19 mouse cellular contexts compared by ENCODE assay signal in the genomic region with DNA sequence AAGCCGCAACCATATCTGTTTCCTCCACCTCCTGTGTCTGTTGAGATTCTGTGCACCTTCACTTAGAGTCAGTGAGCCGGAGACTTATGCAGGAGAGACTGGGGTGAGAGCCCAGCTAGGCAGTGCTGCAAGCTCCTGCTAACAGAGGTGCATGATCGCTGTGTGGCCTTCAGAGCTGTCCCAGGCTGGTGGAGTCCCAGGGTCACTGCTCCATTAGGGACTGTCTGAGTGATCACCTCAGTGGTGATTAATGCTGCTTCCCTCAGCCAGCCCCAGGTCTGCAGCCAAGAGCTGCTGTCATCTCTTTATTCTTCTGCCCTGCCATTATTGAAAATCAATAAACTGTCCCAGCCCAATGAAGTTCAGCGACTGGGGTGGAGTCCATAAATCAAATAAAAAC.
DNase-seq lines count a peak whose midpoint lies in the region; ATAC-seq lines count a peak whose summit lies in the region.
"Had no signal": no experiment of that assay in that cellular context is flagged by ENCODE, and none has a peak within 500 bp of the region (broad histone marks: within the 10 kb centered on the region; RNA-seq: fewer than 3 reads in every experiment).

No protein-coding gene starts in this region.

- H3K4me1 ChIP-seq in hindbrain, embryonic 13.5 days (replicated peaks), result peaks cover 53% of the 10 kb centered on the region
- H3K4me1 ChIP-seq in hindbrain, embryonic 16.5 days (ENCODE audit: control insufficient read depth, insufficient read depth, low read depth, low read length), result no peaks in the 10 kb centered on the region; the same call in none of the 2 replicates
- peaks cover 59% of the 10 kb centered on the region for H3K4me1 ChIP-seq in embryonic facial prominence, embryonic 10.5 days
- peaks cover 56% of the 10 kb centered on the region for H3K4me1 ChIP-seq in limb, embryonic 12.5 days (replicated peaks)
- H3K4me1 ChIP-seq: liver, embryonic 12.5 days had no signal

- peak; percentile 70 for DNase-seq in adrenal gland, adult 2 months
- no peak for DNase-seq in adrenal gland, adult 18-20 months (ENCODE audit: low spot score in 2 of 2)
- no peak for DNase-seq in embryonic facial prominence, embryonic 10.5 days (ENCODE audit: low spot score)
- no peak for DNase-seq in right cerebral cortex, postnatal 14 days
- DNase-seq in lung, postnatal 4 days, result no peak
- DNase-seq: cerebellum, adult 9-11 months; heart, postnatal 4 days; kidney, postnatal 10 days; left cerebral cortex, postnatal 4 days; lung, adult 2 months; lung, postnatal 14 days; midbrain, embryonic 14.5 days had no signal

- H3K9me3 ChIP-seq in hindbrain, embryonic 13.5 days, result no peaks in the 10 kb centered on the region
- no peaks in the 10 kb centered on the region for H3K9me3 ChIP-seq in hindbrain, embryonic 16.5 days (ENCODE audit: control insufficient read depth, low read length)
- H3K9me3 ChIP-seq in embryonic facial prominence, embryonic 10.5 days, result no peaks in the 10 kb centered on the region
- no peaks in the 10 kb centered on the region for H3K9me3 ChIP-seq in limb, embryonic 12.5 days
- H3K9me3 ChIP-seq: embryonic facial prominence, embryonic 15.5 days; heart, embryonic 15.5 days; liver, embryonic 12.5 days had no signal

- H3K27me3 ChIP-seq in hindbrain, embryonic 13.5 days, result 0 out of 2 replicates have a peak, but pooled peaks cover 2% of the 10 kb centered on the region
- H3K27me3 ChIP-seq in hindbrain, embryonic 16.5 days (replicated peaks; ENCODE audit: control insufficient read depth, insufficient read depth, low read length), result no peaks in the 10 kb centered on the region
- no peaks in the 10 kb centered on the region for H3K27me3 ChIP-seq in embryonic facial prominence, embryonic 10.5 days (replicated peaks; ENCODE audit: low read depth, poor library complexity, severe bottlenecking)
- H3K27me3 ChIP-seq in limb, embryonic 12.5 days, result no peaks in the 10 kb centered on the region
- H3K27me3 ChIP-seq: embryonic facial prominence, embryonic 15.5 days; heart, embryonic 15.5 days; liver, embryonic 12.5 days had no signal

- no peak overlapping the region for H3K4me2 ChIP-seq in hindbrain, embryonic 13.5 days
- no peak overlapping the region for H3K4me2 ChIP-seq in hindbrain, embryonic 16.5 days (ENCODE audit: low read length)
- no peak overlapping the region for H3K4me2 ChIP-seq in limb, embryonic 12.5 days
- H3K4me2 ChIP-seq: embryonic facial prominence, embryonic 15.5 days; heart, embryonic 15.5 days; liver, embryonic 12.5 days had no signal

- H3K36me3 ChIP-seq in hindbrain, embryonic 13.5 days, result no peaks in the 10 kb centered on the region
- H3K36me3 ChIP-seq in hindbrain, embryonic 16.5 days (ENCODE audit: control insufficient read depth, insufficient read depth, low read length), result no peaks in the 10 kb centered on the region
- H3K36me3 ChIP-seq in embryonic facial prominence, embryonic 10.5 days (replicated peaks), result no peaks in the 10 kb centered on the region
- H3K36me3 ChIP-seq in limb, embryonic 12.5 days, result no peaks in the 10 kb centered on the region
- H3K36me3 ChIP-seq: embryonic facial prominence, embryonic 15.5 days; heart, embryonic 15.5 days; liver, embryonic 12.5 days had no signal

- no peak overlapping the region for H3K4me3 ChIP-seq in hindbrain, embryonic 13.5 days
- no peak overlapping the region for H3K4me3 ChIP-seq in hindbrain, embryonic 16.5 days (ENCODE audit: low read length)
- no peak overlapping the region for H3K4me3 ChIP-seq in embryonic facial prominence, embryonic 10.5 days
- no peak overlapping the region for H3K4me3 ChIP-seq in limb, embryonic 12.5 days (replicated peaks)
- H3K4me3 ChIP-seq: embryonic facial prominence, embryonic 15.5 days; heart, embryonic 15.5 days; liver, embryonic 12.5 days had no signal

- 67% methylated on average over 4 of the region's 4 CpGs for WGBS in hindbrain, embryonic 13.5 days
- 59% methylated on average over 4 of the region's 4 CpGs for WGBS in hindbrain, embryonic 16.5 days
- 77% methylated on average over 4 of the region's 4 CpGs for WGBS in embryonic facial prominence, embryonic 10.5 days
- WGBS in limb, embryonic 12.5 days, result 65% methylated on average over 4 of the region's 4 CpGs

- no peak for ATAC-seq in hindbrain, embryonic 13.5 days (ENCODE audit: low FRiP score)
- no peak; the same call in 1 of the 2 replicates for ATAC-seq in hindbrain, embryonic 16.5 days
- ATAC-seq in limb, embryonic 12.5 days (ENCODE audit: insufficient number of reproducible peaks, insufficient read depth, low FRiP score, low TSS enrichment, low read depth), result no peak
- ATAC-seq: inflammation-experienced regulatory T-cells, adult 6 months; liver, embryonic 12.5 days had no signal

- no peak overlapping the region for H3K9ac ChIP-seq in hindbrain, embryonic 13.5 days
- H3K9ac ChIP-seq in hindbrain, embryonic 16.5 days (ENCODE audit: low read depth, low read length), result no peak overlapping the region
- H3K9ac ChIP-seq in limb, embryonic 12.5 days (replicated peaks), result no peak overlapping the region
- H3K9ac ChIP-seq: embryonic facial prominence, embryonic 15.5 days; heart, embryonic 15.5 days; liver, embryonic 12.5 days had no signal

- peak overlapping the region; percentile 44 for H3K27ac ChIP-seq in hindbrain, embryonic 13.5 days
- no peak overlapping the region for H3K27ac ChIP-seq in hindbrain, embryonic 16.5 days (ENCODE audit: low read depth, low read length)
- peak overlapping the region; percentile 76 for H3K27ac ChIP-seq in embryonic facial prominence, embryonic 10.5 days (replicated peaks)
- H3K27ac ChIP-seq in limb, embryonic 12.5 days, result peak overlapping the region; percentile 86; the same call in 1 of the 2 replicates
- H3K27ac ChIP-seq: heart, embryonic 15.5 days; liver, embryonic 12.5 days had no signal
